Mouse (Mus musculus) CH12.LX (cell line): ENCODE results near the gene Ctbp2. TPM values are rescaled to one million over a fixed set of nuclear protein-coding genes. Genes with fewer than 3 reads are reported as not detected.

Experiments
- DNase-seq: peaks from one replicate; pipeline ENCODE4 v3.0.0-alpha.2; 2013; ENCODE audit errors: extremely low read depth
- H3K27ac ChIP-seq: 2 replicates; pipeline ENCODE4 v1.5.1; 2012; ENCODE audit warnings: low read depth, mild to moderate bottlenecking, control low read depth, moderate library complexity; ENCODE audit not compliant: insufficient read depth
- H3K27me3 ChIP-seq: replicated peaks from 2 replicates; pipeline ENCODE3; 2012; ENCODE audit warnings: inconsistent platforms
- H3K36me3 ChIP-seq, 2 experiments: replicated peaks in 1 of 2; 2 replicates each; pipeline versions ENCODE3 to v1.6.1; 2012; ENCODE audit warnings: inconsistent platforms in 1 of 2, low read length in 1 of 2, mild to moderate bottlenecking in 1 of 2, mixed read lengths in 1 of 2, moderate library complexity in 1 of 2; ENCODE audit not compliant: control insufficient read depth in 1 of 2, insufficient read depth in 1 of 2
- H3K4me1 ChIP-seq, 2 experiments: 2 replicates each; pipeline ENCODE4 v1.6.1; 2012; ENCODE audit warnings: inconsistent platforms in 1 of 2, moderate library complexity in 1 of 2; ENCODE audit not compliant: insufficient read depth in 2 of 2, control insufficient read depth in 1 of 2
- H3K4me2 ChIP-seq: 2 replicates; pipeline ENCODE4 v1.6.1; 2012; ENCODE audit warnings: low read depth, mild to moderate bottlenecking, control low read depth; ENCODE audit not compliant: poor library complexity, insufficient read depth, severe bottlenecking
- H3K4me3 ChIP-seq, 3 experiments: fragments of 150-350 bp in 1 of 3; sonication (generic) in 1 of 3; replicated peaks in 1 of 3; 2 replicates each; pipeline versions ENCODE3 to v1.5.1; 2011 to 2012; ENCODE audit warnings: low read depth in 2 of 3, low read length in 2 of 3, mild to moderate bottlenecking in 2 of 3, moderate library complexity in 2 of 3, control low read depth in 1 of 3, improper control_type of control experiment in 1 of 3, inconsistent platforms in 1 of 3, mixed read lengths in 1 of 3; ENCODE audit not compliant: poor library complexity in 1 of 3
- H3K79me2 ChIP-seq: replicated peaks from 2 replicates; pipeline ENCODE4 v1.6.1; 2012; ENCODE audit warnings: mild to moderate bottlenecking, moderate library complexity; ENCODE audit not compliant: control insufficient read depth, poor library complexity, insufficient read depth, severe bottlenecking; ENCODE audit errors: extremely low read depth
- H3K9ac ChIP-seq: 2 replicates; pipeline ENCODE4 v1.6.1; 2012; ENCODE audit warnings: low read depth, mild to moderate bottlenecking, control low read depth, moderate library complexity; ENCODE audit not compliant: insufficient read depth
- H3K9me3 ChIP-seq: replicated peaks from 2 replicates; pipeline ENCODE3; 2012; ENCODE audit warnings: low read length, inconsistent platforms, mixed read lengths
- CHD1 ChIP-seq: IDR thresholded peaks from 2 replicates; pipeline ENCODE4 v1.6.1; 2012; ENCODE audit warnings: low read depth, low read length, improper control_type of control experiment, inconsistent platforms
- CHD2 ChIP-seq: IDR thresholded peaks from 2 replicates; pipeline ENCODE4 v1.6.1; 2011; ENCODE audit warnings: low read length, improper control_type of control experiment
- E2F4 ChIP-seq: IDR thresholded peaks from 2 replicates; pipeline ENCODE4 v1.6.1; 2011; ENCODE audit warnings: low read depth, low read length, improper control_type of control experiment; ENCODE audit not compliant: insufficient replicate concordance
- EP300 ChIP-seq: IDR thresholded peaks from 2 replicates; pipeline ENCODE4 v1.6.1; 2011; ENCODE audit warnings: low read length, improper control_type of control experiment
- ETS1 ChIP-seq: conservative IDR thresholded peaks from 2 replicates; pipeline ENCODE4 v1.6.1; 2012; ENCODE audit warnings: low read depth, mild to moderate bottlenecking, inconsistent platforms, low read length, improper control_type of control experiment, moderate library complexity
- GABPA ChIP-seq: IDR thresholded peaks from 2 replicates; pipeline ENCODE4 v1.6.1; 2012; ENCODE audit warnings: low read depth, low read length, improper control_type of control experiment, inconsistent platforms; ENCODE audit not compliant: insufficient replicate concordance
- HCFC1 ChIP-seq: IDR thresholded peaks from 2 replicates; pipeline ENCODE4 v1.6.1; 2012; ENCODE audit warnings: low read depth, mild to moderate bottlenecking, inconsistent platforms, low read length, improper control_type of control experiment
- IRF4 ChIP-seq: IDR thresholded peaks from 2 replicates; pipeline ENCODE4 v1.6.1; 2014; ENCODE audit warnings: low read depth, mild to moderate bottlenecking, inconsistent platforms, low read length, improper control_type of control experiment
- JUN ChIP-seq: IDR thresholded peaks from 2 replicates; pipeline ENCODE4 v1.6.1; 2011; ENCODE audit warnings: low read depth, mild to moderate bottlenecking, low read length, improper control_type of control experiment, moderate library complexity; ENCODE audit not compliant: insufficient read depth
- JUND ChIP-seq: conservative IDR thresholded peaks from 2 replicates; pipeline ENCODE4 v1.6.1; 2011; ENCODE audit warnings: low read depth, low read length, improper control_type of control experiment
- MAFK ChIP-seq: IDR thresholded peaks from 2 replicates; pipeline ENCODE4 v1.6.1; 2011; ENCODE audit warnings: low read length, improper control_type of control experiment; ENCODE audit not compliant: insufficient replicate concordance
- MAZ ChIP-seq: IDR thresholded peaks from 2 replicates; pipeline ENCODE4 v1.6.1; 2012; ENCODE audit warnings: low read depth, mild to moderate bottlenecking, inconsistent platforms, low read length, improper control_type of control experiment, moderate library complexity
- MEF2A ChIP-seq: IDR thresholded peaks from 2 replicates; pipeline ENCODE4 v1.6.1; 2014; ENCODE audit warnings: low read depth, mild to moderate bottlenecking, inconsistent platforms, low read length, improper control_type of control experiment, borderline replicate concordance
- MXI1 ChIP-seq: IDR thresholded peaks from 2 replicates; pipeline ENCODE4 v1.6.1; 2011; ENCODE audit warnings: mild to moderate bottlenecking, low read depth, low read length, improper control_type of control experiment
- NELFE ChIP-seq: IDR thresholded peaks from 2 replicates; pipeline ENCODE4 v1.6.1; 2011; ENCODE audit warnings: low read depth, low read length, improper control_type of control experiment
- NRF1 ChIP-seq: IDR thresholded peaks from 2 replicates; pipeline ENCODE4 v1.6.1; 2014; ENCODE audit warnings: low read depth, mild to moderate bottlenecking, inconsistent platforms, low read length, improper control_type of control experiment, moderate library complexity
- PAX5 ChIP-seq: IDR thresholded peaks from 2 replicates; pipeline ENCODE4 v1.6.1; 2012; ENCODE audit warnings: low read length, inconsistent platforms, mixed read lengths
- POLR2AphosphoS2 ChIP-seq: IDR thresholded peaks from 2 replicates; pipeline ENCODE4 v1.6.1; 2011; ENCODE audit warnings: low read depth, low read length, improper control_type of control experiment
- SIN3A ChIP-seq: IDR thresholded peaks from 2 replicates; pipeline ENCODE4 v1.6.1; 2012; ENCODE audit warnings: low read length, improper control_type of control experiment, inconsistent platforms
- TCF12 ChIP-seq: IDR thresholded peaks from 2 replicates; pipeline ENCODE4 v1.6.1; 2014; ENCODE audit warnings: low read depth, mild to moderate bottlenecking, inconsistent platforms, low read length, improper control_type of control experiment
- USF1 ChIP-seq: IDR thresholded peaks from 2 replicates; pipeline ENCODE4 v1.6.1; 2014; ENCODE audit warnings: low read depth, mild to moderate bottlenecking, inconsistent platforms, low read length, improper control_type of control experiment
- ZNF384 ChIP-seq: IDR thresholded peaks from 2 replicates; pipeline ENCODE4 v1.6.1; 2012; ENCODE audit warnings: low read depth, low read length, improper control_type of control experiment, inconsistent platforms
- dilution Hi-C: fragments of 300-500 bp; cut with MboI; formaldehyde crosslinking; loops from 2 replicates; pipeline ENCODE4 v1.14.3; 2020; ENCODE audit warnings: low sequenced_read_pairs; ENCODE audit not compliant: extremely low pct_unique_long_range_greater_than_20kb, extremely low pct_ligation_motif_present
- in situ Hi-C: fragments of 300-500 bp; cut with MboI; formaldehyde crosslinking; loops from 3 replicates; pipeline ENCODE4 v1.14.3; 2019; ENCODE audit warnings: low sequenced_read_pairs, low pct_ligation_motif_present, low pct_unique_long_range_greater_than_20kb, mixed read lengths
- polyA plus RNA-seq: library from polyadenylated mRNA; unstranded; fragments of >175 nt; gene quantifications from 2 replicates; pipeline ENCODE4 v1.2.1, GENCODE M21; 2012; ENCODE audit warnings: low read depth; ENCODE audit not compliant: insufficient read length
- total RNA-seq, 2 experiments: library from RNA; depleted of rRNA; stranded (reverse); fragments of 300-350 nt in 1 of 2; fragments of >200 nt in 1 of 2; gene quantifications; 2 replicates each; pipeline ENCODE4 v1.2.3; 2012 to 2014

Ctbp2 gene
- total and polyA plus RNA-seq, 3 experiments = 0.59 to 1.1 (median 0.68) TPM

- H3K36me3 ChIP-seq = no peaks in the 10 kb centered on the region
- H3K79me2 ChIP-seq = no peaks in the 10 kb centered on the region
Observed at GRCm38 (mm10) chr7:133060170-133060569, 64.0 kb downstream of the Ctbp2 start.

DNA sequence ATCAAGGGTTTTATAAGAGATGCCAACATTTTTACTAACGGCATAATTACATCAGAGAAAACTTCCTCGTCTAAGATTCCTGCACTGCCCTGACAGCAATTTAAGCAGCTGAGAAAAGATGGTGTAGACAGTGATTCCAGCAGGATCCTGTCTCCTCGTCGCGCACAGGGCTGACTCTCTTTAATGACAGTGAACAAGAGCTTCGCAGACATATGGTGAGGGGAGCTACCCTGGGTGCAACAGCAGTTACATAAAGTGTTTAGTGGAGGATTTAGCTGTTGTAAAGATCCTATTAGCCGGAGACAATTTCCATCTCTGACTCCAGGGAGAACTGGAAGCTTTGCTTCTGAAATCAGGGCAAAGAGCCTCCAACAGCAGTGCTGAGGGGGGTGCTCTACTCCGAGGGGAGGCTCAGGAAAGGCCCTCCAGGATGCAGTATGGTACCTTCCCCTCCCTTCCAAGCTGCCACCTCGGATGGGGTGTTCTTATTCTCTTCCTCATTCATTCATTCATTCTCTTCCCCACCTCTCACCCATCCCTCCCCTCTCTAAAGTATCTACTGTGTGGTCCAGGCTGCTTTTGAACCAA is 64.5 kb downstream of the Ctbp2 start:
- Histone ChIP-seq H3K9me3 (no peaks in the 10 kb centered on the region), H3K27me3 (peaks cover 91% of the 10 kb centered on the region), H3K4me1 (no peaks in the 10 kb centered on the region), H3K36me3 (no peaks in the 10 kb centered on the region), H3K4me3 (no peak overlapping the region), H3K27ac (no peak overlapping the region), H3K79me2 (no peaks in the 10 kb centered on the region), H3K9ac (no peak overlapping the region), H3K4me2 (no peak overlapping the region)
- no peak for TF ChIP-seq MEF2A
- no peak for TF ChIP-seq MXI1
- TF ChIP-seq NELFE = no peak
- no peak for TF ChIP-seq JUN
- no peak for TF ChIP-seq E2F4
- no peak for TF ChIP-seq PAX5
- TF ChIP-seq TCF12 = no peak
- no peak for TF ChIP-seq HCFC1
- in situ Hi-C loops = no loop called here
- no peak for DNase-seq
- dilution Hi-C loops = no loop called here

More at GRCm38 (mm10) chr7:133060170-133060569, 64.0 kb downstream of the Ctbp2 start:
- peaks cover 92% of the 10 kb centered on the region for H3K27me3 ChIP-seq
- TF ChIP-seq MAZ (no peak), EP300 (no peak), POLR2AphosphoS2 (no peak), CHD1 (no peak), HCFC1 (no peak), NRF1 (no peak), ZNF384 (no peak), GABPA (no peak), ETS1 (no peak), IRF4 (no peak), JUND (no peak), SIN3A (no peak), USF1 (no peak), CHD2 (no peak), MAFK (no peak)
- H3K9ac ChIP-seq = no peak overlapping the region
- no peak for DNase-seq
- in situ Hi-C loops = no loop called here
- H3K4me2 ChIP-seq = no peak overlapping the region
- no peak overlapping the region for H3K27ac ChIP-seq
- no peaks in the 10 kb centered on the region for H3K9me3 ChIP-seq
- no peak overlapping the region for H3K4me3 ChIP-seq
- H3K4me1 ChIP-seq = no peaks in the 10 kb centered on the region
- dilution Hi-C loops = no loop called here
